Mouse (Mus musculus) neural tube, embryonic 11.5 days (tissue): Measurements from ENCODE around the gene Rhox3a. TPM values are rescaled to one million over a fixed set of nuclear protein-coding genes. Genes with fewer than 3 reads are reported as not detected.
"Not testable (repeated sequence)": the region's sequence is repeated elsewhere in the genome, so short reads cannot be mapped to it uniquely, and the experiment has no call there.

ENCODE experiments used
- ATAC-seq: fragments of 200-750 bp; cut with Nextera tagmentation; 2 replicates; pipeline ENCODE4 v1.8.0; 2017; ENCODE audit warnings: moderate number of reproducible peaks, mild to moderate bottlenecking, moderate TSS enrichment, moderate library complexity; ENCODE audit not compliant: insufficient read depth, low FRiP score, low TSS enrichment
- DNase-seq: peaks from one replicate; pipeline ENCODE4 v3.0.0-alpha.2; 2015; ENCODE audit warnings: low spot score
- H3K27ac ChIP-seq: fragments of 300-500 bp; sonication (generic); 2 replicates; pipeline ENCODE4 v1.5.1; 2014; ENCODE audit warnings: low read depth, mild to moderate bottlenecking, low read length
- H3K27me3 ChIP-seq: fragments of 300-500 bp; sonication (generic); 2 replicates; pipeline ENCODE4 v1.6.1; 2014; ENCODE audit warnings: mild to moderate bottlenecking, low read length, mixed read lengths; ENCODE audit not compliant: control insufficient read depth, insufficient read depth
- H3K36me3 ChIP-seq: fragments of 300-500 bp; sonication (generic); 2 replicates; pipeline ENCODE4 v1.6.1; 2014; ENCODE audit warnings: mild to moderate bottlenecking, low read length, moderate library complexity, mixed read lengths; ENCODE audit not compliant: control insufficient read depth, insufficient read depth
- H3K4me1 ChIP-seq: fragments of 300-500 bp; sonication (generic); 2 replicates; pipeline ENCODE4 v1.6.1; 2014; ENCODE audit warnings: low read length, mixed read lengths; ENCODE audit not compliant: control insufficient read depth, insufficient read depth
- H3K4me2 ChIP-seq: fragments of 300-500 bp; sonication (generic); 2 replicates; pipeline ENCODE4 v1.6.1; 2014; ENCODE audit warnings: low read depth, mild to moderate bottlenecking, moderate library complexity
- H3K4me3 ChIP-seq: fragments of 300-500 bp; sonication (generic); 2 replicates; pipeline ENCODE4 v1.5.1; 2014; ENCODE audit warnings: low read depth, low read length
- H3K9ac ChIP-seq: fragments of 300-500 bp; sonication (generic); 2 replicates; pipeline ENCODE4 v1.6.1; 2014; ENCODE audit warnings: mild to moderate bottlenecking, low read length
- H3K9me3 ChIP-seq: fragments of 300-500 bp; sonication (generic); 2 replicates; pipeline ENCODE4 v1.6.1; 2016; ENCODE audit warnings: low read length; ENCODE audit not compliant: control insufficient read depth
- WGBS: fragments of 180-500 bp; shearing (Covaris S2); extraction: QIAGEN DNeasy Blood & Tissue Kit; methylation state at CpG from one replicate; pipeline ENCODE4 v1.1.7; 2014; 5-methylcytosine and 5-hydroxymethylcytosine counted together
- polyA plus RNA-seq: library from polyadenylated mRNA; unstranded; fragments of >200 nt; fragmentation: Nextera tagmentation; extraction: Ambion mirVana; gene quantifications from 2 replicates; pipeline ENCODE4 v1.2.1, GENCODE M21; 2014

Gene Rhox3a
- not detected in 2 replicates for polyA plus RNA-seq

GRCm38 (mm10) chrX:37249619-37250018, at the start of gene Rhox3a:
Gene Rhox3a (plus strand): TSS chrX:37249919.
- H3K9me3 ChIP-seq, H3K36me3 ChIP-seq, H3K27me3 ChIP-seq, ATAC-seq, H3K4me1 ChIP-seq, H3K4me3 ChIP-seq, H3K4me2 ChIP-seq, H3K27ac ChIP-seq, H3K9ac ChIP-seq, DNase-seq: not testable (repeated sequence)
- WGBS = 50% methylated on average over 1 of the region's 3 CpGs

GRCm38 (mm10) chrX:37210941-37211340, 38.8 kb upstream of the Rhox3a start, which contains the start of gene Gm9:
Gene Gm9 (minus strand): TSS chrX:37211041.
- Histone ChIP-seq H3K36me3 (no peaks in the 10 kb centered on the region), H3K9me3 (no peaks in the 10 kb centered on the region), H3K4me1 (no peaks in the 10 kb centered on the region), H3K27me3 (no peaks in the 10 kb centered on the region), H3K9ac (no peak within 1 kb of the TSS), H3K4me2 (no peak within 1 kb of the TSS), H3K4me3 (no peak within 1 kb of the TSS), H3K27ac (no peak within 1 kb of the TSS)
- ATAC-seq (no peak), DNase-seq (no peak)
- WGBS = 86% methylated on average over 10 of the region's 10 CpGs

- 79% methylated on average over 1 of the region's 1 CpGs for WGBS
- H3K9me3 ChIP-seq, H3K4me1 ChIP-seq, H3K4me3 ChIP-seq, H3K27ac ChIP-seq, H3K4me2 ChIP-seq, ATAC-seq, DNase-seq, H3K27me3 ChIP-seq, H3K9ac ChIP-seq, H3K36me3 ChIP-seq: not testable (repeated sequence)
These were observed 27.6 kb upstream of the Rhox3a start, which contains the start of gene Rhox1 for GRCm38 (mm10) chrX:37222158-37222557. Gene Rhox1 (minus strand): TSS chrX:37222258.

- not testable (repeated sequence) for H3K9ac ChIP-seq, H3K4me1 ChIP-seq, H3K4me2 ChIP-seq, ATAC-seq, H3K27ac ChIP-seq, H3K36me3 ChIP-seq, DNase-seq, H3K9me3 ChIP-seq, H3K4me3 ChIP-seq, H3K27me3 ChIP-seq
- no CpG with 5 or more reads among the region's 9 CpGs for WGBS
These were observed 5.0 kb upstream of the Rhox3a start, which contains the start of gene Rhox2a for GRCm38 (mm10) chrX:37244676-37245075. Gene Rhox2a (plus strand): TSS chrX:37244976.

GRCm38 (mm10) chrX:37265038-37265437, 15.3 kb downstream of the Rhox3a start, which contains the start of gene Rhox4a:
Gene Rhox4a (plus strand): TSS chrX:37265338.
- ATAC-seq, DNase-seq, H3K27ac ChIP-seq, H3K4me1 ChIP-seq, H3K9me3 ChIP-seq, H3K4me3 ChIP-seq, H3K36me3 ChIP-seq, H3K27me3 ChIP-seq, H3K4me2 ChIP-seq, H3K9ac ChIP-seq: not testable (repeated sequence)
- WGBS = 96% methylated on average over 10 of the region's 19 CpGs

Other genes with a start within 250 kb of the Rhox3a start
- gene Sowahd, start 201.1 kb upstream of the Rhox3a start, polyA plus RNA-seq = not detected in 2 replicates
- 444 and 447 TPM in 2 replicates for gene Rpl39, start 164.5 kb upstream of the Rhox3a start, polyA plus RNA-seq
- gene Upf3b, start 139.6 kb upstream of the Rhox3a start, polyA plus RNA-seq = 15.1 and 18.8 TPM in 2 replicates
- 21.5 and 22.8 TPM in 2 replicates for gene Nkap, start 123.1 kb upstream of the Rhox3a start, polyA plus RNA-seq
- gene Akap14, start 81.1 kb upstream of the Rhox3a start, polyA plus RNA-seq = 0.22 and 0.29 TPM in 2 replicates
- gene Ndufa1, start 58.8 kb upstream of the Rhox3a start, polyA plus RNA-seq = 440 and 446 TPM in 2 replicates
- gene Rnf113a1, start 58.7 kb upstream of the Rhox3a start, polyA plus RNA-seq = 11.5 and 13.3 TPM in 2 replicates
- not detected in 2 replicates for gene Gm9, start 38.9 kb upstream of the Rhox3a start, polyA plus RNA-seq
- gene Rhox1, start 27.7 kb upstream of the Rhox3a start, polyA plus RNA-seq = not detected in 2 replicates
- not detected in 2 replicates for gene Rhox2a, start 4.9 kb upstream of the Rhox3a start, polyA plus RNA-seq
- 0.42 TPM in 1 of 2 replicates, not detected in the other for gene Rhox4a, start 15.4 kb downstream of the Rhox3a start, polyA plus RNA-seq
- gene Rhox3a2, start 130.1 kb downstream of the Rhox3a start, polyA plus RNA-seq = not detected in 2 replicates
- not detected in 2 replicates for gene Rhox4a2, start 140.9 kb downstream of the Rhox3a start, polyA plus RNA-seq
- gene Rhox2b, start 162.1 kb downstream of the Rhox3a start, polyA plus RNA-seq = not detected in 2 replicates
- gene Rhox4b, start 182.6 kb downstream of the Rhox3a start, polyA plus RNA-seq = not detected in 2 replicates
- gene Rhox2c, start 203.8 kb downstream of the Rhox3a start, polyA plus RNA-seq = not detected in 2 replicates
- gene Rhox3c, start 208.7 kb downstream of the Rhox3a start, polyA plus RNA-seq = not detected in 2 replicates
- gene Rhox4c, start 230.4 kb downstream of the Rhox3a start, polyA plus RNA-seq = not detected in 2 replicates
- gene Rhox2d, start 243.5 kb downstream of the Rhox3a start, polyA plus RNA-seq = not detected in 2 replicates